Mouse (Mus musculus): ENCODE measurements around the gene Gdf2. TPM values are rescaled to one million over a fixed set of nuclear protein-coding genes. Genes with fewer than 3 reads are reported as not detected.

Gdf2 gene
- polyA plus RNA-seq, 1 experiment from 2014 or later, result 0.08 TPM

DNA sequence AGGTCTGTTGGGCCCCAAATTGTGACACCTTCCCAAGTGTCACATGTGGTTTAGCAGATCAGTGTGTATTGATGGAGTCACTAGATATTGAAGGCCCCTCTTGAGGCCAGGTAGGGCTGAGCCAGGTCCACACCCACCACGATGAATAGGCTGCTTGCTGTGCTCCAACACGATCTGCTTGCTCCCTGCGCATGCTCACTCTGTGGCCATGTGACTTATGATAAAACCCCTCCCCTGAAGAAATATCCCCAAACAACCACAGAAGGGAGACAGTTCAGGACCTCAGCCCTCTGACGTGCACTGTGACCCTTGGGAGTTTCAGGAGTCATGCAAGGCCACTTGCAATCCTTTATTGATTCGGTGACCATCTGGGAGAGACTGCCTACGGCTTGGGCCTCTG is 5.3 kb downstream of the Gdf2 start:
- Histone ChIP-seq H3K36me3 (ENCODE audit: control insufficient read depth, insufficient read depth, low read length) (no peaks in the 10 kb centered on the region), H3K4me3 (ENCODE audit: low read depth, low read length) (no peak overlapping the region), H3K4me2 (ENCODE audit: low read depth) (no peak overlapping the region), H3K4me1 (ENCODE audit: control insufficient read depth, insufficient read depth, low read length) (no peaks in the 10 kb centered on the region), H3K9me3 (ENCODE audit: control insufficient read depth, low read length) (no peaks in the 10 kb centered on the region), H3K27me3 (ENCODE audit: control insufficient read depth, insufficient read depth, low read length) (no peaks in the 10 kb centered on the region), H3K9ac (ENCODE audit: low read length) (no peak overlapping the region), H3K27ac (ENCODE audit: low read depth, low read length) (no peak overlapping the region)
- ATAC-seq (ENCODE audit: insufficient read depth, low FRiP score, low TSS enrichment) (no peak), DNase-seq (ENCODE audit: low spot score) (no peak)
- 74% methylated on average over 6 of the region's 6 CpGs for WGBS

DNA sequence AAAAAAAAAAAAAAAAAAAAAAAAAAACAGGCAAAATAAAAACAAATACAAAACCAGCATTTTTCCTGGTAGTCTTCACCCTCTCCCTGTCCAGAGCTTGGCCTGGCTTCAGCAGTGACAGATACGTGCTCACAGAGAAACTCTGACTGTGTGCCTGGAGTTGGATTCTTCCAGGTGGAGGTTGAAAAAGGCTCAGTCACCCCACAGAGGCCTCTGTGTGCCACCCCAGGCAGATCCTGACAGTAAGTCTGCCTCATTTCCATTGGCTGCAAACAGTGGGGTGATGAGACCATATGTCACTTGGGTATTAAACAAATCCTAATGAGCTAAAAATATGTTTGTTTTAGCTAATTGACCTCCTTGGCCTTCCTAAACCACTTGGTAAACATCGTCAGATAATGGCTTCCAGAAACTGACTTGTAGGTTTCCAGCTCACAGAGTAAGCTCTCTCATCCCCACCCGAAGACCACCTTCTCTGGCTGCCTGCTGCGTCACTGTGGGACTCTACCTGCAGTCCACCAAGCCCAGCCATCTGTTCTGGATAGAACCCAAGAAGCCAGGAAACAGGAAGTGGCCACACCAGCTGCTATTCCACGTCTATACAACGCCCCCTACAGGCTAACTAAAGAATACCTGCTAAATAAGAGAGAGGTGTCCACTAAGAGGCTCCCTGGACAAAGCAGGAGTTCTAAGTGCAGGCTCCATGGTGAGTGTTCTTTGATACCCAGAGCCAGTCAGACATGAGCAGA is 11.6 kb downstream of the Gdf2 start:
- Histone ChIP-seq H3K27ac (ENCODE audit: low read depth, low read length) (no peak overlapping the region), H3K4me1 (ENCODE audit: control insufficient read depth, insufficient read depth, low read length) (no peaks in the 10 kb centered on the region), H3K4me2 (ENCODE audit: low read depth) (no peak overlapping the region), H3K36me3 (ENCODE audit: control insufficient read depth, insufficient read depth, low read length) (no peaks in the 10 kb centered on the region), H3K9me3 (ENCODE audit: control insufficient read depth, low read length) (no peaks in the 10 kb centered on the region), H3K9ac (ENCODE audit: low read length) (no peak overlapping the region), H3K4me3 (ENCODE audit: low read depth, low read length) (no peak overlapping the region), H3K27me3 (ENCODE audit: control insufficient read depth, insufficient read depth, low read length) (no peaks in the 10 kb centered on the region)
- DNase-seq (ENCODE audit: low spot score) (no peak), ATAC-seq (ENCODE audit: insufficient read depth, low FRiP score, low TSS enrichment) (no peak)
- WGBS, result 58% methylated on average over 6 of the region's 6 CpGs

- no peak within 1 kb of the TSS for H3K27ac ChIP-seq (ENCODE audit: low read depth, low read length)
Measured at GRCm38 (mm10) chr14:33953761-33954160, 12.9 kb downstream of the Gdf2 start, which contains the start of gene Rbp3. Gene Rbp3, plus strand, starts transcription at chr14:33954003.

DNA sequence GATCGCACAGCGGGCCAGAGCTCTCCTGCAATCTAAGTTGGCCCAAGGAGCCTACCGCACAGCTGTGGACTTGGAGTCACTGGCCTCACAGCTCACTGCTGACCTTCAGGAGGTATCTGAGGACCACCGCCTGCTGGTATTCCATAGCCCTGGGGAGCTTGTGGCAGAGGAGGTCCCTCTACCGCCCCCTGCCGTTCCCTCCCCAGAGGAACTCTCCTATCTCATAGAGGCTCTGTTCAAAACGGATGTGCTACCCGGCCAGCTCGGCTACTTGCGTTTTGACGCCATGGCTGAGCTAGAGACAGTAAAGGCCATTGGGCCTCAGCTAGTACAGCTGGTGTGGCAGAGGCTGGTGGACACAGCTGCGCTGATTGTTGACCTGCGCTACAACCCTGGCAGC is 15.2 kb downstream of the Gdf2 start:
- WGBS, result 74% methylated on average over 13 of the region's 13 CpGs
- no peak overlapping the region for H3K27ac ChIP-seq (ENCODE audit: low read depth, low read length)
- no peak for DNase-seq (ENCODE audit: low spot score)
- H3K4me1 ChIP-seq (ENCODE audit: control insufficient read depth, insufficient read depth, low read length), result no peaks in the 10 kb centered on the region
- H3K27me3 ChIP-seq (ENCODE audit: control insufficient read depth, insufficient read depth, low read length), result no peaks in the 10 kb centered on the region
- no peak overlapping the region for H3K9ac ChIP-seq (ENCODE audit: low read length)
- no peak overlapping the region for H3K4me2 ChIP-seq (ENCODE audit: low read depth)
- H3K36me3 ChIP-seq (ENCODE audit: control insufficient read depth, insufficient read depth, low read length), result no peaks in the 10 kb centered on the region
- H3K9me3 ChIP-seq (ENCODE audit: control insufficient read depth, low read length), result no peaks in the 10 kb centered on the region
- ATAC-seq (ENCODE audit: insufficient read depth, low FRiP score, low TSS enrichment), result no peak
- no peak overlapping the region for H3K4me3 ChIP-seq (ENCODE audit: low read depth, low read length)

More at GRCm38 (mm10) chr14:33953761-33954160, 12.9 kb downstream of the Gdf2 start, which contains the start of gene Rbp3:
- 88% methylated on average over 5 of the region's 5 CpGs for WGBS
- Histone ChIP-seq H3K9me3 (ENCODE audit: control insufficient read depth, low read length) (no peaks in the 10 kb centered on the region), H3K27me3 (ENCODE audit: control insufficient read depth, insufficient read depth, low read length) (no peaks in the 10 kb centered on the region), H3K4me1 (ENCODE audit: control insufficient read depth, insufficient read depth, low read length) (no peaks in the 10 kb centered on the region), H3K36me3 (ENCODE audit: control insufficient read depth, insufficient read depth, low read length) (no peaks in the 10 kb centered on the region), H3K4me3 (ENCODE audit: low read depth, low read length) (no peak within 1 kb of the TSS), H3K9ac (ENCODE audit: low read length) (no peak within 1 kb of the TSS), H3K4me2 (ENCODE audit: low read depth) (no peak within 1 kb of the TSS)
- no peak for ATAC-seq (ENCODE audit: insufficient read depth, low FRiP score, low TSS enrichment)
- no peak for DNase-seq (ENCODE audit: low spot score)

DNA sequence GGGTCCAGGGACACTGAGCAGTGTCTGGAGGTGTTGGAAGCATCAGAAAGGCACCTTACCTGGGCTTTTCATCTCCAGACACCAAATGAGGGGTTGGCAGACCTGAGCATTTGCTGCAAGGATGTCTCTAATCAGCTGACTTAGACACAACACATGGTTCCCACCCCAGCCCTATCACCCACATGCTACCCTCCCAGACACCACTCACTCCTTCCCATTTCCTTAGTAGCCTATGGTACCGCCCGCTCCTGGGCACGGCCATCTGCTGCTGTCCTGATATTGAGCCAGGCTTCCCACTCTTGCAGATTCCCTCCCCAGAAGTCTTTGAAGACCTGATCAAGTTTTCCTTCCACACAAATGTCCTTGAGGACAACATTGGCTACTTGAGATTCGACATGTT is 17.3 kb downstream of the Gdf2 start:
- H3K9me3 ChIP-seq (ENCODE audit: control insufficient read depth, low read length), result no peaks in the 10 kb centered on the region
- ATAC-seq (ENCODE audit: insufficient read depth, low FRiP score, low TSS enrichment), result no peak
- no peaks in the 10 kb centered on the region for H3K36me3 ChIP-seq (ENCODE audit: control insufficient read depth, insufficient read depth, low read length)
- DNase-seq (ENCODE audit: low spot score), result no peak
- no peak overlapping the region for H3K4me3 ChIP-seq (ENCODE audit: low read depth, low read length)
- H3K27me3 ChIP-seq (ENCODE audit: control insufficient read depth, insufficient read depth, low read length), result no peaks in the 10 kb centered on the region
- no peak overlapping the region for H3K9ac ChIP-seq (ENCODE audit: low read length)
- no peak overlapping the region for H3K4me2 ChIP-seq (ENCODE audit: low read depth)
- H3K27ac ChIP-seq (ENCODE audit: low read depth, low read length), result no peak overlapping the region
- WGBS, result 94% methylated on average over 4 of the region's 4 CpGs
- no peaks in the 10 kb centered on the region for H3K4me1 ChIP-seq (ENCODE audit: control insufficient read depth, insufficient read depth, low read length)

- H3K9me3 ChIP-seq (ENCODE audit: control insufficient read depth, low read length), result no peaks in the 10 kb centered on the region
- no peak overlapping the region for H3K27ac ChIP-seq (ENCODE audit: low read depth, low read length)
- H3K36me3 ChIP-seq (ENCODE audit: control insufficient read depth, insufficient read depth, low read length), result no peaks in the 10 kb centered on the region
- no peak overlapping the region for H3K9ac ChIP-seq (ENCODE audit: low read length)
- no peak overlapping the region for H3K4me2 ChIP-seq (ENCODE audit: low read depth)
- WGBS, result 84% methylated on average over 3 of the region's 3 CpGs
- H3K4me3 ChIP-seq (ENCODE audit: low read depth, low read length), result no peak overlapping the region
- no peak for DNase-seq (ENCODE audit: low spot score)
- no peak for ATAC-seq (ENCODE audit: insufficient read depth, low FRiP score, low TSS enrichment)
- no peaks in the 10 kb centered on the region for H3K4me1 ChIP-seq (ENCODE audit: control insufficient read depth, insufficient read depth, low read length)
- H3K27me3 ChIP-seq (ENCODE audit: control insufficient read depth, insufficient read depth, low read length), result no peaks in the 10 kb centered on the region
Measured at GRCm38 (mm10) chr14:33958841-33959240, 18.0 kb downstream of the Gdf2 start.

DNA sequence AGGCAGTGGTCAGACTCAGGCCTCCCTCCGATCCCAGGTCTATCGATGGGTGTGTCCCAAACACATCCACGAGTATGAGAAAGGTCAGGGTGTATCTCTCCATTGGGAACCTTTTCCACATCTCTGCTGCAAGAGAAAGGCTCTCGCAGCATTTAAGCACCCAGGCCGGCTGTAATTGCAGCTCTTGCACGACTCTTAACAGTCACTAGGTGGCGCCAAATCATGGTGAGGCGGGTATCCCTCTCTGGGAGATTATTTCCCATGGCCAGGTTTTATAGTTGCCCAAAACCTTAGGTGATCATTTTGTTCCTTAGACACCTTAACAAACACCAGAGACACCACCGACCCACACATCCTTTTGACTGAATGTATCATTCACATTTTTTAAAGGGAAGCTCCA is 18.5 kb downstream of the Gdf2 start:
- H3K4me1 ChIP-seq (ENCODE audit: control insufficient read depth, insufficient read depth, low read length), result no peaks in the 10 kb centered on the region
- H3K27me3 ChIP-seq (ENCODE audit: control insufficient read depth, insufficient read depth, low read length), result no peaks in the 10 kb centered on the region
- no peak overlapping the region for H3K27ac ChIP-seq (ENCODE audit: low read depth, low read length)
- no peak overlapping the region for H3K4me3 ChIP-seq (ENCODE audit: low read depth, low read length)
- DNase-seq (ENCODE audit: low spot score), result peak; percentile 63
- no peaks in the 10 kb centered on the region for H3K9me3 ChIP-seq (ENCODE audit: control insufficient read depth, low read length)
- no peak overlapping the region for H3K9ac ChIP-seq (ENCODE audit: low read length)
- 16% methylated on average over 9 of the region's 9 CpGs for WGBS
- ATAC-seq (ENCODE audit: insufficient read depth, low FRiP score, low TSS enrichment), result no peak
- no peaks in the 10 kb centered on the region for H3K36me3 ChIP-seq (ENCODE audit: control insufficient read depth, insufficient read depth, low read length)
- no peak overlapping the region for H3K4me2 ChIP-seq (ENCODE audit: low read depth)

- H3K27me3 ChIP-seq (ENCODE audit: control insufficient read depth, insufficient read depth, low read length), result no peaks in the 10 kb centered on the region
- no peak overlapping the region for H3K9ac ChIP-seq (ENCODE audit: low read length)
- H3K9me3 ChIP-seq (ENCODE audit: control insufficient read depth, low read length), result no peaks in the 10 kb centered on the region
- no peak for DNase-seq (ENCODE audit: low spot score)
- no peak overlapping the region for H3K4me3 ChIP-seq (ENCODE audit: low read depth, low read length)
- no peak for ATAC-seq (ENCODE audit: insufficient read depth, low FRiP score, low TSS enrichment)
- no peaks in the 10 kb centered on the region for H3K36me3 ChIP-seq (ENCODE audit: control insufficient read depth, insufficient read depth, low read length)
- no peak overlapping the region for H3K4me2 ChIP-seq (ENCODE audit: low read depth)
- no peaks in the 10 kb centered on the region for H3K4me1 ChIP-seq (ENCODE audit: control insufficient read depth, insufficient read depth, low read length)
- 65% methylated on average over 7 of the region's 7 CpGs for WGBS
- H3K27ac ChIP-seq (ENCODE audit: low read depth, low read length), result no peak overlapping the region
Measured at GRCm38 (mm10) chr14:33965675-33966074, 24.8 kb downstream of the Gdf2 start.

DNA sequence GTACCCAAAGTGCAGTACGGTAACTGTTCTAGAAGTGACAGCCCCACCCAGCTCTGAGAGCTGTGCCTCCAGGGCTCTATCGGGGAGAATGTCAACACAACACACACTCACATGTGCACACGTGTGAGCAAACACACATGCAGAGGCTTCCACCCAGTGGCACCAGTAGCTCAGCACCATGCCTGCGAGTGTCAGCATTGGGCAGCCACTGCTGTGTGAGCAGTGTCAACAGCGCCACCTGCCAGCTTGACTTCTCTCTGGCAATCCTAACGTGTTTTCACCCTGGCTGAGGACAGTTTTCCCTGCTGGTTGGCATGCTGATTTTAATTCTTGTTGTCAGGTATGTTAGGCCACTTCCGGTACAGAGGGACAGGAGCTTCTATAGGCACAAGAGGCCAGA is 31.8 kb downstream of the Gdf2 start:
- DNase-seq (ENCODE audit: low spot score) (peak; percentile 32), ATAC-seq (ENCODE audit: insufficient read depth, low FRiP score, low TSS enrichment) (no peak)
- 41% methylated on average over 7 of the region's 7 CpGs for WGBS

More for the DNA sequence above, 31.8 kb downstream of the Gdf2 start:
- Histone ChIP-seq H3K4me3 (ENCODE audit: low read depth, low read length) (no peak overlapping the region), H3K27me3 (ENCODE audit: control insufficient read depth, insufficient read depth, low read length) (no peaks in the 10 kb centered on the region), H3K9ac (ENCODE audit: low read length) (no peak overlapping the region), H3K27ac (ENCODE audit: low read depth, low read length) (no peak overlapping the region), H3K9me3 (ENCODE audit: control insufficient read depth, low read length) (no peaks in the 10 kb centered on the region), H3K36me3 (ENCODE audit: control insufficient read depth, insufficient read depth, low read length) (no peaks in the 10 kb centered on the region), H3K4me1 (ENCODE audit: control insufficient read depth, insufficient read depth, low read length) (no peaks in the 10 kb centered on the region), H3K4me2 (ENCODE audit: low read depth) (no peak overlapping the region)

Measured in neural tube, embryonic 11.5 days (tissue).